Mouse (Mus musculus) liver, embryonic 16.5 days (tissue): Measurements from ENCODE around the gene Cacna1a. TPM values are rescaled to one million over a fixed set of nuclear protein-coding genes. Genes with fewer than 3 reads are reported as not detected.
A peak's percentile ranks its signal among the peaks of the same experiment; 100 is the strongest.

Source experiments
- ATAC-seq: fragments of 200-750 bp; cut with Nextera tagmentation; 2 replicates; pipeline ENCODE4 v1.8.0; 2017; ENCODE audit warnings: low read depth, mild to moderate bottlenecking, moderate number of reproducible peaks, moderate library complexity
- H3K27ac ChIP-seq: fragments of 300-500 bp; sonication (generic); 2 replicates; pipeline ENCODE4 v1.5.1; 2014; ENCODE audit warnings: mild to moderate bottlenecking, low read length
- H3K27me3 ChIP-seq: fragments of 300-500 bp; sonication (generic); 2 replicates; pipeline ENCODE4 v1.6.1; 2014; ENCODE audit warnings: low read depth, low read length, mixed read lengths; ENCODE audit not compliant: control insufficient read depth, insufficient read depth
- H3K36me3 ChIP-seq: fragments of 300-500 bp; sonication (generic); 2 replicates; pipeline ENCODE4 v1.6.1; 2014; ENCODE audit warnings: mild to moderate bottlenecking; ENCODE audit not compliant: control insufficient read depth, insufficient read depth
- H3K4me1 ChIP-seq: fragments of 300-500 bp; sonication (generic); 2 replicates; pipeline ENCODE4 v1.6.1; 2014; ENCODE audit warnings: low read depth, low read length, mixed read lengths; ENCODE audit not compliant: control insufficient read depth
- H3K4me2 ChIP-seq: fragments of 300-500 bp; sonication (generic); 2 replicates; pipeline ENCODE4 v1.6.1; 2014; ENCODE audit warnings: low read depth, low read length, mixed read lengths
- H3K4me3 ChIP-seq: fragments of 300-500 bp; sonication (generic); 2 replicates; pipeline ENCODE4 v1.5.1; 2014; ENCODE audit warnings: low read depth, mild to moderate bottlenecking, low read length
- H3K9ac ChIP-seq: fragments of 300-500 bp; sonication (generic); 2 replicates; pipeline ENCODE4 v1.6.1; 2014; ENCODE audit warnings: low read depth, low read length
- H3K9me3 ChIP-seq: fragments of 300-500 bp; sonication (generic); replicated peaks from 2 replicates; pipeline ENCODE4 v1.6.1; 2016; ENCODE audit warnings: low read length; ENCODE audit not compliant: control insufficient read depth
- WGBS: fragments of 180-500 bp; shearing (Covaris S2); extraction: QIAGEN DNeasy Blood & Tissue Kit; methylation state at CpG from one replicate; pipeline ENCODE4 v1.1.7; 2014; ENCODE audit not compliant: insufficient replicate concordance; 5-methylcytosine and 5-hydroxymethylcytosine counted together
- polyA plus RNA-seq: library from polyadenylated mRNA; unstranded; fragments of >200 nt; fragmentation: Nextera tagmentation; extraction: Ambion mirVana; gene quantifications from 2 replicates; pipeline ENCODE4 v1.2.1, GENCODE M21; 2015

Cacna1a gene
- polyA plus RNA-seq, 1 experiment from 2014 or later: 0.32 TPM

- Histone ChIP-seq H3K9ac (peak overlapping the region; percentile 49), H3K9me3 (no peaks in the 10 kb centered on the region), H3K4me1 (peaks cover 51% of the 10 kb centered on the region), H3K36me3 (no peaks in the 10 kb centered on the region), H3K4me3 (peak overlapping the region; percentile 48), H3K27me3 (peaks cover 4% of the 10 kb centered on the region), H3K27ac (peak overlapping the region; percentile 66), H3K4me2 (peak overlapping the region; percentile 69)
- 3% methylated on average over 10 of the region's 10 CpGs for WGBS
- no peak for ATAC-seq
Observed at GRCm38 (mm10) chr8:84656191-84656525, 267.9 kb downstream of the Cacna1a start.

- under 1% methylated on average over 23 of the region's 23 CpGs for WGBS
Observed at GRCm38 (mm10) chr8:84656641-84657126, 268.4 kb downstream of the Cacna1a start.

GRCm38 (mm10) chr8:84657203-84657602 is 269.0 kb downstream of the Cacna1a start:
- Histone ChIP-seq H3K4me1 (peaks cover 59% of the 10 kb centered on the region), H3K4me3 (peak overlapping the region; percentile 48), H3K9me3 (no peaks in the 10 kb centered on the region), H3K36me3 (no peaks in the 10 kb centered on the region), H3K9ac (peak overlapping the region; percentile 49), H3K4me2 (peak overlapping the region; percentile 69), H3K27ac (peak overlapping the region; percentile 55), H3K27me3 (peaks cover 4% of the 10 kb centered on the region)
- no peak for ATAC-seq

More at GRCm38 (mm10) chr8:84656641-84657126, 268.4 kb downstream of the Cacna1a start:
- Histone ChIP-seq H3K9ac (peak overlapping the region; percentile 49), H3K4me1 (peaks cover 56% of the 10 kb centered on the region), H3K4me3 (peak overlapping the region; percentile 48), H3K36me3 (no peaks in the 10 kb centered on the region), H3K27me3 (peaks cover 4% of the 10 kb centered on the region), H3K4me2 (peak overlapping the region; percentile 69), H3K27ac (peak overlapping the region; percentile 66), H3K9me3 (no peaks in the 10 kb centered on the region)
- ATAC-seq: peak; percentile 59

- H3K9ac ChIP-seq: no peak overlapping the region
- no peak for ATAC-seq
- H3K4me2 ChIP-seq: no peak overlapping the region
- peaks cover 4% of the 10 kb centered on the region for H3K27me3 ChIP-seq
- no peaks in the 10 kb centered on the region for H3K36me3 ChIP-seq
- no peak overlapping the region for H3K4me3 ChIP-seq
- no peaks in the 10 kb centered on the region for H3K9me3 ChIP-seq
- WGBS: 64% methylated on average over 4 of the region's 4 CpGs
- peak overlapping the region; percentile 55; the same call in 1 of the 2 replicates for H3K27ac ChIP-seq
- H3K4me1 ChIP-seq: peaks cover 63% of the 10 kb centered on the region
Observed at GRCm38 (mm10) chr8:84657680-84658079, 269.4 kb downstream of the Cacna1a start.

- H3K27me3 ChIP-seq: peaks cover 4% of the 10 kb centered on the region
- peak overlapping the region; percentile 2; the same call in 1 of the 2 replicates for H3K27ac ChIP-seq
- peaks cover 67% of the 10 kb centered on the region for H3K4me1 ChIP-seq
- H3K4me2 ChIP-seq: no peak overlapping the region
- no peak overlapping the region for H3K9ac ChIP-seq
- WGBS: 23% methylated on average over 1 of the region's 1 CpGs
- H3K36me3 ChIP-seq: no peaks in the 10 kb centered on the region
- no peaks in the 10 kb centered on the region for H3K9me3 ChIP-seq
- no peak overlapping the region for H3K4me3 ChIP-seq
- ATAC-seq: no peak
Observed at GRCm38 (mm10) chr8:84658951-84659350, 270.7 kb downstream of the Cacna1a start.

- Histone ChIP-seq H3K4me3 (peak overlapping the region; percentile 81), H3K4me2 (peak overlapping the region; percentile 99), H3K27me3 (peaks cover 4% of the 10 kb centered on the region), H3K4me1 (peaks cover 65% of the 10 kb centered on the region), H3K36me3 (no peaks in the 10 kb centered on the region), H3K27ac (peak overlapping the region; percentile 97), H3K9me3 (no peaks in the 10 kb centered on the region), H3K9ac (peak overlapping the region; percentile 86)
- 2% methylated on average over 33 of the region's 33 CpGs for WGBS
- no peak for ATAC-seq
Observed at GRCm38 (mm10) chr8:84659936-84660818, 271.9 kb downstream of the Cacna1a start.

GRCm38 (mm10) chr8:84660819-84661457 is 272.7 kb downstream of the Cacna1a start:
- Histone ChIP-seq H3K9ac (peak overlapping the region; percentile 86), H3K4me1 (peaks cover 65% of the 10 kb centered on the region), H3K27ac (peak overlapping the region; percentile 97), H3K9me3 (no peaks in the 10 kb centered on the region), H3K27me3 (no peaks in the 10 kb centered on the region), H3K4me3 (peak overlapping the region; percentile 81), H3K36me3 (no peaks in the 10 kb centered on the region), H3K4me2 (peak overlapping the region; percentile 99)
- WGBS: under 1% methylated on average over 20 of the region's 20 CpGs
- no peak for ATAC-seq

- H3K4me1 ChIP-seq: peaks cover 64% of the 10 kb centered on the region
- H3K4me2 ChIP-seq: peak overlapping the region; percentile 99
- ATAC-seq: peak; percentile 64
- H3K9ac ChIP-seq: peak overlapping the region; percentile 86
- peak overlapping the region; percentile 81 for H3K4me3 ChIP-seq
- WGBS: under 1% methylated on average over 24 of the region's 24 CpGs
- no peaks in the 10 kb centered on the region for H3K9me3 ChIP-seq
- H3K27me3 ChIP-seq: no peaks in the 10 kb centered on the region
- peak overlapping the region; percentile 97 for H3K27ac ChIP-seq
- no peaks in the 10 kb centered on the region for H3K36me3 ChIP-seq
Observed at GRCm38 (mm10) chr8:84661458-84661871, 273.2 kb downstream of the Cacna1a start.
